Mouse (Mus musculus): ENCODE measurements around the gene Sdf4.

Gene Sdf4

GRCm38 (mm10) chr4:156004109-156004508 lies 11.4 kb downstream of the Sdf4 start:
- DNase-seq (ENCODE audit: low spot score) = no peak

- DNase-seq (ENCODE audit: low spot score) = no peak
Observed at GRCm38 (mm10) chr4:156008369-156008768, 15.7 kb downstream of the Sdf4 start.

GRCm38 (mm10) chr4:156013637-156014036 lies 21.0 kb downstream of the Sdf4 start, which contains the start of gene Tnfrsf4:
Gene Tnfrsf4, plus strand, starts transcription at chr4:156013843.
- DNase-seq (ENCODE audit: low spot score) = no peak

- DNase-seq (ENCODE audit: low spot score) = no peak
Observed at GRCm38 (mm10) chr4:156014436-156014835, 21.8 kb downstream of the Sdf4 start.

GRCm38 (mm10) chr4:156019771-156020170 lies 27.1 kb downstream of the Sdf4 start:
- no peak for DNase-seq (ENCODE audit: low spot score)

- no peak for DNase-seq (ENCODE audit: low spot score)
Observed at GRCm38 (mm10) chr4:156021381-156021780, 28.7 kb downstream of the Sdf4 start.

- no peak for DNase-seq (ENCODE audit: low spot score)
Observed at GRCm38 (mm10) chr4:156021942-156022419, 29.3 kb downstream of the Sdf4 start.

GRCm38 (mm10) chr4:156023520-156023919 lies 30.8 kb downstream of the Sdf4 start:
- DNase-seq (ENCODE audit: low spot score) = no peak

- DNase-seq (ENCODE audit: low spot score) = no peak
Observed at GRCm38 (mm10) chr4:156024184-156024583, 31.5 kb downstream of the Sdf4 start.

GRCm38 (mm10) chr4:156026013-156026412 lies 33.3 kb downstream of the Sdf4 start, which contains the start of gene Tnfrsf18:
Gene Tnfrsf18, plus strand, starts transcription at chr4:156026164.
- DNase-seq (ENCODE audit: low spot score) = peak; percentile 46

GRCm38 (mm10) chr4:156028580-156028979 lies 35.9 kb downstream of the Sdf4 start:
- DNase-seq (ENCODE audit: low spot score) = no peak

GRCm38 (mm10) chr4:156030651-156031118 lies 38.0 kb downstream of the Sdf4 start:
- DNase-seq (ENCODE audit: low spot score) = no peak

GRCm38 (mm10) chr4:156031255-156031592 lies 38.6 kb downstream of the Sdf4 start:
- no peak for DNase-seq (ENCODE audit: low spot score)

- DNase-seq (ENCODE audit: low spot score) = peak; percentile 65
Observed at GRCm38 (mm10) chr4:156031593-156032391, 39.1 kb downstream of the Sdf4 start.

- DNase-seq (ENCODE audit: low spot score) = no peak
Observed at GRCm38 (mm10) chr4:156032856-156033255, 40.2 kb downstream of the Sdf4 start.

- DNase-seq (ENCODE audit: low spot score) = no peak
Observed at GRCm38 (mm10) chr4:156033476-156034119, 40.9 kb downstream of the Sdf4 start.

- no peak for DNase-seq (ENCODE audit: low spot score)
Observed at GRCm38 (mm10) chr4:156034301-156034700, 41.6 kb downstream of the Sdf4 start.

- no peak for DNase-seq (ENCODE audit: low spot score)
Observed at GRCm38 (mm10) chr4:156034901-156035300, 42.2 kb downstream of the Sdf4 start.

- no peak for DNase-seq (ENCODE audit: low spot score)
Observed at GRCm38 (mm10) chr4:156044754-156045153, 52.1 kb downstream of the Sdf4 start.

GRCm38 (mm10) chr4:156049779-156050178 lies 57.1 kb downstream of the Sdf4 start:
- no peak for DNase-seq (ENCODE audit: low spot score)

- no peak for DNase-seq (ENCODE audit: low spot score)
Observed at GRCm38 (mm10) chr4:156050391-156050980, 57.8 kb downstream of the Sdf4 start.

GRCm38 (mm10) chr4:156053113-156053512 lies 60.4 kb downstream of the Sdf4 start:
- no peak for DNase-seq (ENCODE audit: low spot score)

GRCm38 (mm10) chr4:156054130-156054529 lies 61.5 kb downstream of the Sdf4 start:
- DNase-seq (ENCODE audit: low spot score) = no peak

Measured in urinary bladder, postnatal 25 days (tissue).